Mouse (Mus musculus): Measurements from ENCODE around the gene Scp2.
"Not testable (repeated sequence)": the region's sequence is repeated elsewhere in the genome, so short reads cannot be mapped to it uniquely, and the experiment has no call there.

DNA sequence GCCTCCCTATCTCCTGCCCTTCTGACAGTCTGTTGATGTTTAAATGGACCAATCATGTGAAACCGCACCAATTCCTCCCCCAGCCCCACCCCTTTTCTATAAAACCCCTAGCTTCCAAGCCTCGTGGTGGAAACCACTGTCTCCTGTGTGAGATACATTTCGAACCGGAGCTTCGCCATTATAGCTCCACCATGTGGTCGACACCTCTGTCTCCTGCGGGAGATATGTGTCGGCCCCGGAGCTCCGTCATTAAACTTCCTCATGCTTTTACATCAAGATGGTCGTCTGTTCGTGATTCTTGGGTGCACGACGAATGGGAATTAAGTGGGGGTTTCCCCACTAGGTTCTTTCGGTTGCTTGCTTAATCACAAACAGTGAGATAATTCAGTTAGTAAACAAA lies 65.6 kb downstream of the Scp2 start:
- not testable (repeated sequence) for TF ChIP-seq POLR2A (IDR thresholded peaks at IDR 0.05; ENCODE audit: extremely low read depth, insufficient read depth, low read length)
- 0 out of 2 replicates have a peak, but pooled peaks have one; percentile 3 for TF ChIP-seq CTCF (IDR thresholded peaks at IDR 0.05; ENCODE audit: extremely low read depth, insufficient read depth, low read length)

Data from cortical plate, adult 2 months (tissue).